Mouse (Mus musculus): ENCODE data around the gene Tmem131. TPM values are rescaled to one million over a fixed set of nuclear protein-coding genes. Genes with fewer than 3 reads are reported as not detected.

Gene Tmem131
- total RNA-seq, 4 experiments from 2014 or later = 52.5 to 65.2 (median 58.2) TPM

GRCm38 (mm10) chr1:36785238-36785641 is 158.2 kb downstream of the Tmem131 start:
- DNase-seq (ENCODE audit: low spot score in 2 of 2) = no peak

GRCm38 (mm10) chr1:36784365-36785134 is 158.9 kb downstream of the Tmem131 start:
- DNase-seq (ENCODE audit: low spot score in 2 of 2) = peak; percentile 67 to 81

DNA sequence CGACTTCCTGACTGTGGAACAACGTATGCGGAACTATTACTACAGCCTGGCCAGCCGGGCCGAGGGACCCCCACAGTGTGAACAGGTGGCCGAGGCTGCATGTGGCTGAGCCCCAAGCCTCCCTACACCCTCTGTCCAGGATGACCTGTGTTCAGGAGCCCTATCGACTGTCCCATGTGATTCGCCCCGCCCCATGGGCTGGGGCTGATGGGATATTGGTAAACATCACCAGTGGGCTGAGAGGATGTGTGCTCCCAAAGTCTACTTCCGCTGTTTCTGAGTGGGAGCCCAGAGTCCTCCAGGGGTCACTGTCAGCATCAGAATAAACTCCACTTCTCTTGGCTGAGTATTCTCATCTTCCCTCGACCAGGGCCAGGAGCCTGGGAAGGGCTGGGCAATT is 161.0 kb downstream of the Tmem131 start:
- no peak for DNase-seq (ENCODE audit: low spot score in 2 of 2)

- DNase-seq (ENCODE audit: low spot score in 2 of 2) = no peak
Observed at GRCm38 (mm10) chr1:36780793-36781192, 162.7 kb downstream of the Tmem131 start.

GRCm38 (mm10) chr1:36772198-36772934 is 171.1 kb downstream of the Tmem131 start:
- DNase-seq (ENCODE audit: low spot score in 2 of 2) = no peak

DNA sequence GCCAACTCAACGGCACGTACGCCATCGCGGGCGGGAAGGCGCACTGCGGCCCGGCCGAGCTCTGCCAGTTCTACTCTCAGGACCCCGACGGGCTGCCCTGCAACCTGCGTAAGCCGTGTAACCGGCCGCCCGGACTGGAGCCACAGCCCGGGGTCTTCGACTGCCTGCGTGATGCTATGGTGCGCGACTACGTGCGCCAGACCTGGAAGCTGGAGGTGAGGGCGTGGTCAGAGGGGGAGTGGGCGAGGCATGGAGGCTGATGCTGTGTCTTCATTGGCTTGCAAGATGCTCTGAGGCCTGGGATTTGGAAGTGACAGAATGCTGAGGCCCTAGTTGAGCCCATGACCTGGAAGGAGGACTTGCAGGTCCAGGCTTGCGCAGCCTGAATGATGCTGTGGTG is 172.5 kb downstream of the Tmem131 start:
- no peak for DNase-seq (ENCODE audit: low spot score in 2 of 2)

GRCm38 (mm10) chr1:36769951-36770350 is 173.5 kb downstream of the Tmem131 start:
- no peak for DNase-seq (ENCODE audit: low spot score in 2 of 2)

DNA sequence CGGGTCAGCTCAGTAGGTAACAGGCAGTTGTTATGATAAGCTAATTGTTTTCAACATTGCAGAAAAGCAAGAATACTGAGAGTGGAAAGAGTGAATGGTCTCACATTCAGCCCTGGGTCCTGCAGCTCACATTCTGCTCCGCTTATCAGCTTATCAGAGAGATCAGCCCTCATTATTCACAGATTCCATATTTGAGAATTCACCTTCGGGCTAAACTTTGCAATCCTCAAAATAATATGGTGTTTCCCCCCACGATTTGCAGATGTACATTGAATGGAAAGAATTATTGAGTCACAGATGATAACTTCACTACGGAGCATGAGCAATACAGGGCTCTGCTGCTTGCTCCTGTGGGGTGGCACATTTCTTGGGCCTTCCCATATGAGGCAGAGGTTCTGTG is 174.7 kb downstream of the Tmem131 start:
- DNase-seq (ENCODE audit: low spot score in 2 of 2) = no peak

- no peak for DNase-seq (ENCODE audit: low spot score in 2 of 2)
Observed at GRCm38 (mm10) chr1:36767321-36767720, 176.1 kb downstream of the Tmem131 start.

DNA sequence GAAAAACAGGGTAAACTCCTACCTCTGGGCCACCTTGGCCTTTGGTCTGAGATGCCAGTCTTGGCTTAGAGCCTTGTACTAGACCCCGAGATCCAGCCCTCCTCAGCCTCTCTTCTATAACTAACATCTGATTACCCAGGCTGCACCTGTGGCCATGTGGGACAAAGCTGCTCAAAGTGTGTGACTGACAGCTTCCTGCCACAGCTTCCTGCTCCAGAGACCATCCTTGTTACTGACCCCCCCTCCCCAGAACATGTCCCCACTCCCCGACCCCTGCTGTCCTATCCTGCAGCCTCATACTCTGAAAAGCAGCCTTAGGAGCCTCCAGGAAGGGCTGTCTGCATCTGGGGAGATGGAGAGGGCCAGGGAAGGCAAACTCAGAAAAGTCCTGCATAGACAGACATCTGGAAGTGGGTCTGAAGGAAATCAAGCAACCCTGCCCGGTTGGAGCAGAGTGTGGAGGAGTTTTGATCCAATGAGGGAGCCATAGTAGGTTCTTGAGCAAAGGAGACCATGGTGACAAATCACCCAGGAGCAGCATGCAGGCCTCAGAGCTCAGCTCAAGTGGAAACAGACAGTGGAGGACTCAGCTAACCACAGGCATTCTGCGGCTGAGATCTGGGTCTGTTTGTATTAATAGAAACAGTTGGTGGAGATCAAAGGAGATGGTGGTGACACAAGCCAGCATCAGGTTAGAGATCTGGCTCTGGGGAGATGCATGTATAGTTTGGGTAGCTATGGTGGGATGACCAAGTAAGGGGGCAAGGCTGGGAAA is 176.8 kb downstream of the Tmem131 start:
- DNase-seq (ENCODE audit: low spot score in 2 of 2) = no peak

DNA sequence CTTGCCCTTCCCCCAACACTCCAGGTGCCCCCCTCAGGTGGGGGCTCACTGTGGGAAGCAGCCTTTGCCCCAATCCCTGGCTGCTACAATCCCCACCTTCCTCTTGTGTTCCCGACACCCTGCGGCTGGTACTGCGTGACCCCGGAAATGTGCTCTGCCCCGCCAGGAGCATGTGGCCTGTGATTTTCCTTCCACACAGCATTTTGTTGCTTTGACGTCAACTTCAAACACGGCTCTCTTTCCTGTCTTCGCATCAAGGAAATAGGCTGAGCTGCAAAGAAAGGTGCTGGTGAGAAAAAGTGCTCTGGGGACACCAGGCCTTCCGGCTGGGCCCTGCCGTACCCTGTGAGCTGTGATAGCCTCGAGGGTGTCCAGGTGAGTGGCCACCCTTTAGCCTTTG is 181.9 kb downstream of the Tmem131 start, which contains the start of gene Zap70:
Zap70 (plus strand) TSS at position 231 of the 400 bp plus-strand sequence.
- DNase-seq (ENCODE audit: low spot score in 2 of 2) = no peak

DNA sequence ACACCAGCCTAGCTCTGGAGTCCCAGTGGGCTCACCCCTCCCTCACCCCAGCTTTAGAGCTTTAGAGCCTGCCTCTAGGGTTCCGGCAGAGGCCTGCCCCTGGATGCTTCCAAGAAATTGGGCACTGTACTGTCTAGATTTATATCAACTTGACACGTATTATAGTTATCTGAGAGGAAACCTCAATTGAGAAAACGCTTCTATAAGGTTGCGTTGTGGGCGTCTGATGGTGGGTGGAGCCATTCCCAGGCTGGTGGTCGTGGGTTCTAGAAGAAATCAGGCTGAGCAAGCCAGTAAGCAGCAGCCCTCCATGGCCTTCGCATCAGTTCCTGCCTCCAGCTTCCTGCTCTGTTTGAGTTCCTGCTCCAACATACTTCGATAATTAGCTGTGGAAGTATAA is 182.4 kb downstream of the Tmem131 start:
- no peak for DNase-seq (ENCODE audit: low spot score in 2 of 2)

DNA sequence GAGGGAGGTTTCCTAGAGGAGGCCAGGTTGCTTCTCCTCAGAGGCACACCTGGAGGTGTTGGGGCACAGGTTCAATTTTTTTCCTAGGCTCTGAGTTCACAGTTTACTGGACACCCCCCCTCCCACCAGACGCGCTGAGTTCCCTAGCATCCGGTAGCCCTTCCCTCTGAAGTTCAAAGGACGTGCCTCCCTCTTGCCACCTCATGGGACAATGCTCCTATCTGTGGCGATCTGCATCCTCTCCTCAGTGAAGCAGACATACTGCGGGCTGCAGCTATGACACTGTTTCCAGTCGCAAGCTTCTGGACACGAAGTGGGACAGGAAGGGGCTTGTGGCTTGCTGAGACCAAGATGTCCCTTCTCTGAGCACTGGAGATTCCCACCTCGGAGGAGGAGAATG is 183.1 kb downstream of the Tmem131 start:
- DNase-seq (ENCODE audit: low spot score in 2 of 2) = no peak

- DNase-seq (ENCODE audit: low spot score in 2 of 2) = no peak
Observed at GRCm38 (mm10) chr1:36759076-36759475, 184.4 kb downstream of the Tmem131 start.

DNA sequence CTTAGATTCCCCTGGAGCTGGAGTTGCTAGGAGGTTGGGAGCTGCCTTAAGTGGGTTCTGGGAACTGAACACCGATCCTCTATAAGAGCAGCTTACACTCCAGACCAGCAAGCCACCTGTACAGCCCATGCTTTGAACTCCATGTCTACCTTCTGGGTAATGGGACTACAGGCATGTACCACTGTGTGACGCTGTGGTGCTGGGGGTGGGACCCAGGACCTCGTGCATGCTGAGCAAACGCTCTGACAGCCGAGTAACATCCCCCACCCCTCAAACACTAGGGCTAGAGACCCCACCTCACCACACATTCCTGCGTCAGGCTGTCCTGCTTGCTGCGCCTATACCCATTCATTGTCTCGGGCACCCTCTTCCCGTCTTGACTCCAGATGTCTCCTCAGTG is 184.9 kb downstream of the Tmem131 start:
- DNase-seq (ENCODE audit: low spot score in 2 of 2) = no peak

GRCm38 (mm10) chr1:36753932-36754675 is 189.4 kb downstream of the Tmem131 start:
- no peak for DNase-seq (ENCODE audit: low spot score in 2 of 2)

GRCm38 (mm10) chr1:36746452-36746851 is 197.0 kb downstream of the Tmem131 start:
- no peak for DNase-seq (ENCODE audit: low spot score in 2 of 2)

DNA sequence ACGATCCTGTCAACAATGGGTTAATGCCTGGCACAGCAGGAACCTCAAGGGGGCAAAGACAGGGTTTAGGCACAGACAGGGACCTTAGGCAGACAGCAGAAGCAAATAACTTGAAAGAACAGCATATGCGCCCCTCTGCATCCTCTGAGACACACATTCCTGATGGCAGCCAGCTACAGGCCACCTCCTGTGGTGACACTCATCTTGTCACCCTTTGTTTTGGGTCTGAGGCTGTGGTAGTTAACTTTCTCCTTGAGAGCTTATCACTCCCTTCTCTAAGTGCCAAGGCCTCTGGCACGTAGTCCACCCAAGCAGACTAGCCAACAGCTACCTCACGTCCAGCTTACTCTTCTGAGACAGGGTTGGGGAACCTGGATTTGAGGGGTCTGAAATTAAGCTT is 197.8 kb downstream of the Tmem131 start:
- no peak for DNase-seq (ENCODE audit: low spot score in 2 of 2)

GRCm38 (mm10) chr1:36744268-36744944 is 199.1 kb downstream of the Tmem131 start:
- peak; percentile 75 to 80 for DNase-seq (ENCODE audit: low spot score in 2 of 2)

GRCm38 (mm10) chr1:36743046-36743445 is 200.4 kb downstream of the Tmem131 start:
- no peak for DNase-seq (ENCODE audit: low spot score in 2 of 2)

Data from layer of hippocampus, adult 8-10 months (tissue).